Mouse (Mus musculus) adrenal gland, adult (tissue): ENCODE results near the gene Treml1.

ENCODE experiments used
- DNase-seq, 2 experiments: peaks; one replicate each; pipeline ENCODE4 v3.0.0; 2022 to 2023; ENCODE audit warnings: low spot score in 1 of 2; ENCODE audit not compliant: inconsistent age in 2 of 2

Treml1 gene

GRCm38 (mm10) chr17:48357892-48358291 lies 1.8 kb upstream of the Treml1 start:
- no peak for DNase-seq

GRCm38 (mm10) chr17:48360462-48360861 lies 746 bp downstream of the Treml1 start:
- DNase-seq = no peak

GRCm38 (mm10) chr17:48362346-48362745 lies 2.6 kb downstream of the Treml1 start:
- DNase-seq = no peak

- peak in 1 of 2 experiments; percentile 59 for DNase-seq
Measured at GRCm38 (mm10) chr17:48362966-48363365, 3.2 kb downstream of the Treml1 start.

- no peak for DNase-seq
Measured at GRCm38 (mm10) chr17:48363421-48363965, 3.8 kb downstream of the Treml1 start.

- no peak for DNase-seq
Measured at GRCm38 (mm10) chr17:48365511-48366155, 5.9 kb downstream of the Treml1 start.

- DNase-seq = no peak
Measured at GRCm38 (mm10) chr17:48366806-48367205, 7.1 kb downstream of the Treml1 start.

- DNase-seq = no peak
Measured at GRCm38 (mm10) chr17:48371621-48372020, 11.9 kb downstream of the Treml1 start.

- no peak for DNase-seq
Measured at GRCm38 (mm10) chr17:48372987-48373386, 13.3 kb downstream of the Treml1 start.

GRCm38 (mm10) chr17:48376102-48376501 lies 16.4 kb downstream of the Treml1 start:
- no peak for DNase-seq

GRCm38 (mm10) chr17:48379050-48379449 lies 19.3 kb downstream of the Treml1 start:
- no peak for DNase-seq

- DNase-seq = no peak
Measured at GRCm38 (mm10) chr17:48385786-48386461, 26.2 kb downstream of the Treml1 start.

GRCm38 (mm10) chr17:48388666-48389065 lies 28.9 kb downstream of the Treml1 start:
- no peak for DNase-seq

- DNase-seq = no peak
Measured at GRCm38 (mm10) chr17:48389442-48389841, 29.7 kb downstream of the Treml1 start.

- DNase-seq = no peak
Measured at GRCm38 (mm10) chr17:48391446-48391845, 31.7 kb downstream of the Treml1 start.

- no peak for DNase-seq
Measured at GRCm38 (mm10) chr17:48392616-48393015, 32.9 kb downstream of the Treml1 start.

GRCm38 (mm10) chr17:48401710-48402109 lies 42.0 kb downstream of the Treml1 start:
- DNase-seq = no peak

GRCm38 (mm10) chr17:48402751-48403150 lies 43.0 kb downstream of the Treml1 start:
- no peak for DNase-seq

- no peak for DNase-seq
Measured at GRCm38 (mm10) chr17:48403848-48404247, 44.1 kb downstream of the Treml1 start.

GRCm38 (mm10) chr17:48404706-48405105 lies 45.0 kb downstream of the Treml1 start:
- no peak for DNase-seq

- DNase-seq = no peak
Measured at GRCm38 (mm10) chr17:48407154-48407553, 47.4 kb downstream of the Treml1 start.

- DNase-seq = no peak
Measured at GRCm38 (mm10) chr17:48407910-48408525, 48.3 kb downstream of the Treml1 start.
